Mouse (Mus musculus) erythroblast, embryonic 14.5 days (primary cell): ENCODE results near the gene Uba7.

Experiments used
- GATA1 ChIP-seq: IDR thresholded peaks from 2 replicates; pipeline ENCODE4 v1.6.1; 2012; ENCODE audit warnings: low read length, inconsistent platforms, mixed read lengths
- TAL1 ChIP-seq: IDR thresholded peaks from 3 replicates; pipeline ENCODE4 v1.6.1; 2012; ENCODE audit warnings: low read length, inconsistent platforms, mixed read lengths

GRCm38 (mm10) chr9:107927749-107928148, 47.6 kb upstream of the Uba7 start:
- no peak for TF ChIP-seq TAL1
- TF ChIP-seq GATA1, result no peak
